Mouse (Mus musculus) urinary bladder, postnatal 36 days (tissue): ENCODE results near the gene Txlnb.
"Not testable (repeated sequence)": the region's sequence is repeated elsewhere in the genome, so short reads cannot be mapped to it uniquely, and the experiment has no call there.

Experiments used
- DNase-seq, 2 experiments: peaks; one replicate each; pipeline ENCODE4 v3.0.0; 2022; ENCODE audit warnings: low spot score in 2 of 2, mixed read lengths in 1 of 2

Txlnb gene

DNA sequence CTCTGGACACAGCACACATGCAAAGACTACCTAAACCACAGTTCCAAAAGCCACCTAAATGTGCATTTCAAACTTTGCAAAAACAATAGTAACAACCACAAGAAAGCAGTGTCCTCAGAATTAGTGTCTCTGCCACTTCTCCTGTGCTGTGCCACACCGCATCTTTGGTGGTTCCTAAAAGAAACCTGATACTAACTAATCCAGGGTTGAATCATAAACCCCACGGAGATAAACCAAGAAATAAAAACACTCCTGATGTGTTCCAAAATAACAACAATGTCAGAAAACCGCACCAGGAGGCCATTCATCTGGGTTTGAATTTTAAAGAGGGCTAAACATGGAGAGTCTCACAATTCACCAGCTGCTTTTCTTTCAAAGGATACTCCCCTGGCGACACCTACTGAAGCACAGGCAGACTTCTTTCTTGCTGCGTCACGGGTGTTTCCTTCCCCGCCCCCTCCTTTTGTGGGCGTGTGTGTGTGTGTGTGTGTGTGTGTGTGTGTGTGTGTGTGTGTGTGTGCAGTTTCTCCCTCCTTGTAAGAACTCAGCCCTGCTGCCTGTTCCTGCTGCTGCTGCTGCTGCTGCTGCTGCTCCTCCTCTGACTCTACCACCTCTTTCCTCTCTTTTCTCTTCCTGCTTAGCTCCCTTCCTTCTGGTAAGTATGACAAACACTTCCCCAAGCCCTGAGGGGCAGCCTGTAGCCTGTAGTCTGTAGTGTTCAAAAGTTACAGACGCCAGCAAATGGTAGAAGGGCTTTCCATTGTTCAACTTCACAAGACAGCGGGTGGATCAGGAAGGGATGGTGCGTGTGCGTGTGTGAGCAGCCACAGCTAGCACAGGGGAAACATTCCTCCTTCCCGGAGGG, at the start of gene Txlnb:
Gene Txlnb (plus strand): TSS at position 460 of the 865 bp plus-strand sequence.
- peak; percentile 21 to 64 for DNase-seq

DNA sequence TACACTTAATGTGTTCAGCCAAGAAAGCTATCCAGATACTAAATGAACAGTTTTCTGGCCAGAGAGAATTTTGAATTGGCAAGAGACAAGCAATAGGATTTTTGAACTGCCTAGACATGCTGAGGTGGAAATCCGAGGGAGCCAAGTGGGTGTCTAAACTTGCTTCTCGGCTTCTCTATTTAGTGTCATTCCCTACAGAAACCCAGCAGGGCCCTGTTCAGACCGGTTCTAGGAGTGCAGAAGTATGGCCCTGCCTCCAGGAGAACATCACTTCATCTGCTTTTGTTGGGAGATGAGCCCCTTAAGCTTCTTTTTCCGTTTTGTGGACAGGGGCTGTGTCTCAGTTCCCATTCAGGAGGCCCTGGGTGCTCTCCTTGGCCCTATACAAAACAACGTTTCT, 43.5 kb upstream of the Txlnb start:
- DNase-seq: no peak

DNA sequence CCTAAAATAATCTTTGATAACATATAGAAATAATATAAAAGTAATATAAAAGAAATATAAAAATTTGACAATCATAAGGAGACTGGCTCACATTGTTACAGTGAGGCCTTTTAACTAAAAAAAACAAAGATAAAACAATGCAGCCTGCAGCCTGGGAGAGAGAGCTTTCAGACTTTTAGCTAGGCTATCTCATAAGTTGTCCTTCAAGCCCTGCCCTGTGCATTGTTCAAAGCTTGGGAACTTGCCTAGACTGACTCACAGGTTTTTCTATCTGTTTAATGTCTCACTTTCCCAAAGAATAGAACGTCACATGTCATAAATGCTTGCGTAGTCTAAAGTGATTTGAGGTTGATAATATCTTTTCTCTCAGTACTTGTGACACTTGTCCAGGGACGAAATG, 36.3 kb upstream of the Txlnb start:
- no peak for DNase-seq

DNA sequence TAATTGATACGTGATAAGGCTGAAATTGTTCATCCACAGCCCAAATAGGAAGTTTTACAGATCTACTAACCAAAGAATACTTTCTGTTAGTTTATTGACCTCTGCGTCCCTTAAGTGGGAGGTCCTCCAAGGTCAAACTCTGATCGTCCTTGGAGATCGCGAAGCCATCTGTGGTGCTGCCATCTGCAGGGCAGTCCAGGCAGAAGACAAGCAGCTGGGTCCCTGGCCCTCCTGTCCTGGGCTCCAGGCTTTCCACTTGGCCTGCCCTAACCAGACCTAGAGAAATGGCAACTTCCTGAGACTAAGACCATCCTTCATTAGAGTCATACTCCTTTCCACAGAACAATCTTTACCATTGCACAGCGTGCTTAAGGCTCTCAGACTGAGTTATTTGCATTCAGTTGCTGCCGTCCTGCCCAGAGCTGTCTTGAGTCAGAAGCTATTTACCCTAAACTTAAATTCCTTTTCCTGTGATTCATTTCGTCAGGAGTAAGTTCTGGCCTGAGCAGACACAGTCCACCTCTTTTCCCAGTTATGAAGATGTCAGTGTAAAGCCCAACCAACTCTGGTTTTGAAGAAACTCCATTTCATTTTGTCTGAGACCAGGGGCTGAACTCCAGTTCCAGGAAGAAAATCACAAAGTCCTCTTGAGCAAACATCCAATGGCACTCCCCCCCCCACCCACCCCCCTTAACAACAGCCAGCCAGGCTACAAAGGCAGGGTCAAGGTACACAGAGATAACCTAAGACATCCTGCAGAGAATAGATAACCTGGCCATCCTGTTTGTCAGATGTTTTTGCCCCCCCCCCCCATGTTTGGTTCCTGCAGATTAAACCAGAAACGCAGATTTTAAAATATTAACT, 35.0 kb upstream of the Txlnb start:
- no peak for DNase-seq

DNA sequence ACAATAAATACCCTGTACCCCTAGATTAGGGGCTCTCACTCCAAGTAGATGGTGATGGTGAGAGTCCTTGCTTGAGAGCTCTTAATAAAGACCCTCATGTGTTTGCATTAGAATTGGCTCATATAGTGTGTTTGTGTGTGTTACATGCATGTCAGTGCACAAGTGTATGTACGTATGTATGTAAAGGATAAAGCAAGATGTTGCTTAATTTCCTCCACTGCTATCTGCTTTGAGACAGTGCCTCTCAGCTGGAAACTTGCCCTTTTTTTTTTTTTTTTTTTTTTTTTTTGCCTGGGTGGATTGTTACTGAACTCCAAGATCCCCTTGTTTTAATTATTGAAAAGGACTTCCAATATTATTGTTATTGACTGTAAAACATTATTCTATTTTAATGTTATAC, 34.4 kb upstream of the Txlnb start:
- DNase-seq: no peak

DNA sequence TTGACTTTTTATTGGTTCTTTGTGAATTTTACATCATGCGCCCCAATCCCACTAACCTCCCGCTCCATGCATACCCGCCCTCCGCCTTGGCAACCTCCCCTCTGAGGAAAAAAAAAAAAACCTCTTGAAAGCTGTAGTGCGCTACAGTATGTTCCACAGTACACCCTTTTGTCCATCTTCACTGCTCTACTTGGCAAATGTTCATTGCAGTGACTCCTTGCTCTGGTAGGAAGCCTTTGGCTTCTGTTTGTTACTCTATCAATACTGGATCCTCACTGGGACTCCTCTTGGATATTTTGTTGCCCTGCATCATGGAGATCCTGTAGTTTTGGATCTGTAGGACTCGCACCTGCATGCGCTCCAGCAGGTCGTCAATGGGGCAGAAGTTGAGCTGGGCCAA, 33.1 kb upstream of the Txlnb start:
- DNase-seq: no peak

DNA sequence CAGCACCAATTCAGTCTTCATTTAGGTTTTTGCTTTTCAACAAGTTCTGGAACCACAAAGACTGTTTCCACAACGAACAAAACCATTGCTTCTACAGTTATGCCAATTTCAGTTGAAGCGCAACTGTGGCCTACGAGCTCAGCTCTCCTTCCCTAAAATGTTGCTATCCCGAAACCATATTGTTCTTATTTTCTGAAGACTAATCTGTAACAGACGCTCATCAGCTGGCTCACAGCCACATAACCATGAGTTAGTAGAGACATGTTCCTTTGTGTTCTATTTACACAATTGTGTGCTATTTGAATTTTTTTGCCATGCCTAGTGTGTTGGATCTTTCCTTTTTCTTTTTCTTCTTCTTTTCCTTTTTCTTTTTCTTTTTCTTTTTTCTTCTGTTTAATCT, 26.2 kb upstream of the Txlnb start:
- no peak for DNase-seq

DNA sequence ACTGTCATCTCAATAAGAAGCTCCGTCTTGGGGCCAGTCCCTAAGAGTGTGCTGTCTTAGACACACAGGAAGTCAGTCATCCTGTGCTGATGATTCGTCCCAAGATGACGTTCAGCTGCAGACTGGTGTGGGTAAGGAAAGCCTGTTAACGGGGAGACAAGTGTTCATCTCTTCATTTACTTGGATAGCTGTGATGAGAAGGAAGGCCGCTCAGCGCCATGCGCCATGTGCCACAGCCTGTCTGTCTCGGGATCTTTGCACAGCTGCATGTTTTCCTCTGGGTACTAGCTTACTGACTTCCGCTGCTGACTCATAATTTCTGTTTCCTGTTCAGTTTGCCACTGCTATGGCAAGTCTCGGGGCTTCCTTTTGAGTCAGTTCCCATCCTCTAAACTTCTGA, 23.7 kb upstream of the Txlnb start:
- DNase-seq: no peak

DNA sequence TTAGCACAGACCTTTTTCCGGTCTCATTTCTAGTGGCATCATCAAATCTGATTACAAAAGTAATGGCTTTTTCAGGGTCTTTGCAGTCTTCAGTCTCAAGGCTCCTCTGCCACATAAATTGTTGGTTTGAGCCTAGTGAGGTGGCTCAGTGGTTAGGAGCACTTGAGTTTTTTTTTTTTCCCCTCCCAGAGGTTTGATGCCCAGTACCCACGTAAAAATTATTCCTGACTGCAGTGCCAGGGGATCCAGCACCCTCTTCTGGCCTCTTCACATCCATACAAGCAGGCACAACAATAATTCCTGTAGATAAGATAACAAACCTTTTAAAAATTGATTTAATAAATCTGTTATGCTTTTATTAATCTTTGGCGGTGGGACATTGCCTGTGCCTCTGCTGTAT, 21.7 kb upstream of the Txlnb start:
- DNase-seq: no peak

DNA sequence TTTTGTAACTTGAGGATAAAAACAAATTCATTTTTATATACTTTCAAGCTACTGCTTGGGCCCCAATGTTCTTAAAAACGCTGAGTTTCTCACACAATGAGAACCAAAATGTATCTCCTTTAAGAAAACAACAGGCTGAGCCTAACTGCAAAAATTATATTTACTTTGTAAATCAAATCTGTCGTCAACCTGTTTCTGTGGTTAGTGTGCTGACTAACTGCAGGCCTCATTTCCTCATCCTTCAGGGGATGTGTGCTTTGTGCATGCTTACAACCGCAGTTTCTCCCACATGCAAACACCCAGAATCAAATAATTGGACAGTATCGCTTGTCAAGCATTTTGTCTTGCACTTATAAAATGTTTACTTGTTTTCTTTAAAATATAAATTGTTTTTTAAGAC, 20.9 kb upstream of the Txlnb start:
- no peak for DNase-seq

DNA sequence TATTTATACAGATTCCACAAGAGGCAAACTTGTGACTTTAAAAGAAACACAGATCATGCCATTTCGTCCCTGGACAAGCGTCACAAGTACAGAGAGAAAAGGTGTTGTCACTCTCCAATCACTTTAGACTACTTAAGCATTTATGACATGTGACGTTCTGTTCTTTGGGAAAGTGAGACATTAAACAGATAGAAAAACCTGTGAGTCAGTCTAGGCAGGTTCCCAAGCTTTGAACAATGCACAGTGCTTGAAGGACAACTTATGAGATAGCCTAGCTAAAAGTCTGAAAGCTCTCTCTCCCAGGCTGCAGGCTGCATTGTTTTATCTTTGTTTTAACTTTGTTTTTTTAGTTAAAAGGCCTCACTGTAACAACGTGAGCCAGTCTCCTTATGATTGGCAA, 19.3 kb upstream of the Txlnb start:
- not testable (repeated sequence) for DNase-seq

DNA sequence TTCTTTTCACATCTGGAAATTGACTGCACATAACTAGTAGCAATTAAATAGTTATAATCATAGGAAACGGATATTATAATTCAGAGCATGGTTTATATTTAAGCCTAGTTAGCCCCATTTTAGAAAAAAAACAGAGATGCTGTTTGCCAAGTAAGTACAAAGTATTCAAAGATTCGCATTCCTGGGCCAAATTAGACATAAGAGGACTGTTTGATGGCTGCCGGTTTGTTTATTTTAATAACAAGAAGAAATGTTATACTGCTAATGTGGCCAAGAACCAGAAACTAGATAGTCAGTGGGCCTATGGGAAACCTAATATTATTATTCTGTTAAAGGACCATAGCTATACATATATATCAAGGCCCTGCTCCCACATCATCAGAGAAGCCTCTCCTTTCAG, 9.3 kb upstream of the Txlnb start:
- no peak for DNase-seq

DNA sequence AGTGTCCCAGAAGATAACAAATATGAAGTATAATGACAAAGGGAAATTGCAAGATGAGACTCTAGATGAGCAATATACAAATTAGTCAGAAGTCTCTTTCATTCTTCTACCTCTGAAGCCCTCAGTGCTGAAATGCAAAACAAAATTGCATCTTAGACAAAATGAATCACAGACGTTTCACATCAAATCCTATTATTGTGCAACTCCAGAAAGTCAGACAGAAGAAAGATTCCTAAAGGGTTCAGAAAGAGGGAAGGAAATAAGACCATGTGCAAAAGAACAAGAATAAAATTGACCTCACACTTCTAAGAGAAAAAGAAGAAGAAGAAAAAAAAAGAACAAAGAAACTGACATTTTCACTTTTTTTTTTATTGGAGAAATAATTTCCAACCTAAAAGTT, 8.1 kb upstream of the Txlnb start:
- DNase-seq: no peak

DNA sequence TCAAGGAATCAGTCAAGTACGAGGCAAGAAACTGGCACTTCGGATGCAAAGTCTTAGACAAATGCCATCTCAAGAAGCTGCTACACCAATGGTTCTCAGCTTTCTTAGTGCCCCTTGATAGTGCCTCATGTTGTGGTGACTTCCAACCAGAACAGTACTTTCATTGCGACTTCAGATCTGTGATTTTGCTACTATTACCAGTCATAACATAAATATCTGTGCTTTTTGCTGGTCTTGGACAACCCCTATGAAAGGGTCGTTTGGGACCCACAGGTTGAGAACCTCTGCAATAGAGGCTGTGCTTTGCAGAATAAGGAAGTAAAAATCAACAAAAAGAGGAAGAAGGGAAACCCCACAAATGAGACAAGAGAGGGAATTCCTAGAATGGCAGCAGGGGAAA, 7.7 kb upstream of the Txlnb start:
- no peak for DNase-seq

DNA sequence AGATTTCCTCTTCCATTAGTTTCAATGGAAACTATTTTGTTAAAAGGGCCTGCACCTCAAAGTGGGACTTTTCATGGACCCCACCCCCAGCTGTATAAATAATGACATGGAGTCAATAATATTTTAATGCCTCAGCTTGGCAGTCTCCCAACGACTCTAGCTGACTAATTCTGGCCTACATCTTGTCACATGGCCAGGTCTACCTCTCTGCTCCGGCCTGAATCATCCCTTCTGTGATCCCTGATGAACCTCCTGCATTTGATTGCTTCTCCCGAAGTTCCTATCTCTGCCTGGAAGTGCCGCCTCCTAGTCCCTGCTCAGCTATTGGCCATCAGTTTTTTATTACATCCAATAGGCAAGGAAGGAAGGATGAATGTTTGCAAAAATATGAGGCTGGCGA, 2.1 kb upstream of the Txlnb start:
- DNase-seq: no peak

DNA sequence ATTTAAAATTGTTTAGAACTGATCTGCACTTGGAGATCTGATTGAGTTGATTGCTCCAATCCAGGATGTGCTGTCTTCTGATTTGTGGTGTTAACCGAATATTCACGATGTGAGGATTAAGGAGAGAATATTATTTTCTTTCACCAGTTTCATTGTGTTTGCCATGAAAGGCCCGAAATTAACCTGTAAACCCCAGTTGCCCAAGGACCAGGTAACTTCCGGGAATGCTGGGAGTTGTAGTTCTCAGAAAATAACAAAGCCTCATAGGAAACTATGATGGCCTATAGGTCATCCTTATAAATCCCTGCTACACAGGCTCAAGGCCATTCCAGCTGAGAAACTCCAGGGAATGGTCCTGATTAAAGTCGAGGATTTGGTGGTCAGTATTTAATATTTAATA, 1.6 kb upstream of the Txlnb start:
- no peak for DNase-seq

DNA sequence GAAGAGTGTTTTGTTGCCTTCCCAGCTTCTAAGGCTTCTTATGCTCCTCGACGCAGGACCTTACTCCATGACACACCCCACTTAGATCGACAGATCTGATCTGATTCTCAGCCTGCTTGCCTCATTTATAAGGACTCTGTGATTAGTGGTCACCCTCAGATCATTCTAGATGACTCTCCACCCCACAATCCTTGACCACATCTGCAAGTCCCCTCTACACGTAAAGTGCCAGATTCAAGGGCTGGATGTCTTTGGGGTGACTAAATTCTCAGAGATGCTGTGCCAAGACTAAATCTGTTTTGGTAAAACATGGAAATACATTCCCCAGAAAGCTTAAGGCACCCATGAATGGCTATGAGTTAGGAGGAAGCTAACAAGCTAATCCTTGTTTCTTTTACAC, 799 bp upstream of the Txlnb start:
- no peak for DNase-seq

DNA sequence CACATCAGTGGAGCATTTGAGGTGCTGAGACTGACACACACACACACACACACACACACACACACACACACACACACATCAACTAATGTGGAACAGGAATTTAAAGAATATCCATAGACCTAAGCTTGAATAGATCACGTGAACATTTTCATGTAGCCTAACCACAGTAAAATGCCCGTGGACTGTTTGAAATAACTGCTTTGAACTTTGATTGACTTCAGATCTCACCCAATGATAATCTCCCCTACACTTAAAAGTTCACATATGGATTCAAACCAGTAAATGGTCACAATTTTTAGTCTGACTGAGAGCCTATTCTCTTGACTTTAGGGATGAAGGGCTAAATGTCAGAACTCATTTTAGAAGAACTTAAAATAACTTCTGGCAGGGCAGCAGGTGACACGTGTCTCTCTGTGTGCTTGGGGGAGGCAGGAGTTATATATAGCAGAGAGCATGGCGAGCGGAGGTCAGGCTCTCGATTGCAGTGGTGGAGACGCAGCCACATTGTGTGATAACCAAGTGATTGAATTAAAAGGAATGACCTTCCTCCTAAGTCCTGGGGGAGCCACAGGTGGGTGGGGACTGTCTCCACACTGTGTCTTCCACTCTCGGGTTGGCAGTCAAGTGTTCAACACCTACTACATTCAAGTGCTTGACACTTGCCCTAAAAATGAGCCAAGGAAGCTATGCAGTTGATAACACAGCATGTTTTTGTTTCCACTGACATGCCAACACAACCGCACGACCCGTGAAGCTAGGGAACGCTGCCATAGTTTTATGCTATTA, 1.0 kb downstream of the Txlnb start:
- DNase-seq: no peak

DNA sequence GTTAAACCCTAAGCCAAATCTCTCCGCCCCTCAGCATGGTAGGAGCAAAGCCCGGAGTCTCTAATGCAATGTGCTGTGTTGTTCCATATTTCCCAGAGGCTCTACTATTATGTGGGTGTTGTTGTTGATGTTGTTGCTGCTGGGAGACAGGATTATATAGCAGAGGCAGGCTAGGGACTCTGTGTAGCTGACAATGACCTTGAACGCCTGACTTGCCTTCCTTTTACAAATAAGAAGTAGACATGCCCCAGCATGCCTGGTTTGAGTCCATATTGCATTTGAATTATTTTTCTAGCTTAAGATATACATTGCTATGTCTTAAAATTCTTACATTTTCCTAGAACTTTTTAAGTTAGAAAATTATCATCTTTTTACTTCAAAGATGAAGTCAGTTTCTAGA, 1.7 kb downstream of the Txlnb start:
- DNase-seq: no peak

DNA sequence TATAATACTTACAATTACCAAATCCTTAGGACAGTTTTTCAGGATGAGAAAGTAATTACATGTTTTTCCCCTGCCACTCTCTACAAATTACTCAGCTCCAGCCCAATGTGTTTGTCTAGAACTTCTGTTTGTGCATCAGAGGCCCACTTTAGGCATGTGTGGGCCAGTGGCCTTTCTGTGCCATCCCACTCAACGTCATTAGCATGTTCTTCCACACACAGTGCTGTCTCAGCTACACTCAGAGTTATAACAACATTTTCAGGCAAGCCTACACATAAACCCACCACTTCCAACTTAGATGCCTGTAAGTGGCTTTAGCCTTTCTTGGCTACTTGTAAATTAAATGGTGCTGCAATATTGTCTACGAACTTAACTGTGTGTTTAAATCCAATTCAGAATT, 5.8 kb downstream of the Txlnb start:
- no peak for DNase-seq

DNA sequence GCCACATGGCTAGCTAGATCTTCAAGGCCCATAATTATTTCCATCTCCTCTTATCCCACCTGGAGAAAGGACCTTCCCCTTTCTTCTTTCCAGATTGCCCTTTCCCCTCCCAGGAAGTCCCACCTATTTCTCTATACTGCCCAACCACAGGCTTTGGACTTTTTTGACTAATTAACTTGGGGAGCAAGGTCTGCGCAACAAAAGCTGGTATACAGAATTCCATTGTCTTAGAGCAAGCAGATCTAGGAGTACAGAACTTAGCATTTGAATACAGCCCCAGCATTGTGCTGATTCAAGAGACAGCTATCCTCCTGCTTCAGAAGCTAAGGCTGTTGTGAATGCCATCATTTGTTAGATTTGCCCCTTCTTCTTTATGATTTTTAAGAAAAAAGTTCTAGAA, 12.5 kb downstream of the Txlnb start:
- no peak for DNase-seq

DNA sequence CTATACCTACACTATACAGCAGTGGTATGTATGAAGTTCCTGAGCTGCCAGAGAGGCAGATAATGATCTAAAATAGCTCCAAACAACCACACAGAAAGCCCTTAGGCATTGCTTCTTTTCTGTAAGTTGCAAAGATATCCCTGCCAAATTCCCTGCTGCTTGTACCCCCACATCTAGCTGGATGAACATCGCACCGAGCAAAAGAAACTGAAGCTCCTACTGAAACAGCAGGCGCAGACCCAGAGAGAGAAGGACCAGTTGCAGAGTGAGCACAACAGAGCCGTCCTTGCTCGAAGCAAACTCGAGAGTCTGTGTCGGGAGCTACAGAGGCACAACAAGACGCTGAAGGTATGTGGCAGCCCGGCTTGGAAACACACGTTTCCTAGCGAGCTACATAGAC, 19.0 kb downstream of the Txlnb start:
- no peak for DNase-seq
